Mouse (Mus musculus) liver, postnatal 0 days (tissue): Measurements from ENCODE around the gene Col5a3.

ENCODE experiments used
- CTCF ChIP-seq: sonication (generic); IDR thresholded peaks from 2 replicates; pipeline ENCODE4 v1.5.1; 2016; ENCODE audit warnings: antibody characterized with exemption, low read depth
- EP300 ChIP-seq: IDR thresholded peaks from 2 replicates; pipeline ENCODE4 v1.6.1; 2016; ENCODE audit warnings: antibody characterized with exemption, low read depth, mild to moderate bottlenecking

- no peak for TF ChIP-seq CTCF
- no peak for TF ChIP-seq EP300
Measured at GRCm38 (mm10) chr9:20828127-20828526, 13.3 kb upstream of the Col5a3 start.
